Mouse (Mus musculus): Measurements from ENCODE around the gene Rln3. TPM values are rescaled to one million over a fixed set of nuclear protein-coding genes. Genes with fewer than 3 reads are reported as not detected.

Gene Rln3
- polyA plus RNA-seq, 1 experiment from 2014 or later, result not detected

DNA sequence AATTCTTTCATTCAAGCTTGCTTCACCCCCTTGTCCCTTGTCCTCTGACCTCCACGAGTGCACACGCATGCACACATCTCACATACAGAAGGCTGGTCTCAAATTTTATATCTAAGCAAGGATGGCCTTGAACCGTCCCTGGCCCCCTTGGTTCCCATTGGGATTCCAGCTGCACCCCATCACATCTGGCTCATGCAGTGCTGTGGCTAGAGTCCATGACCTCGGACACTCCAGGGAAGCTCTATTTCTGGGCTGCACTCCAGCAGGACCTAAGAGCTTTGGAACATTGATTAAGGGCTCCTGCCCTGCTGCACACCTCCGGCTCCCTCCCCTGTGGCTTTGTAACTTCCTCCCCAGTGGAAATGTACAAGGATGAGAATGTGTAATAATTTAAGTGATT lies 6.8 kb downstream of the Rln3 start:
- no peak overlapping the region for H3K27ac ChIP-seq
- no peak for ATAC-seq
- H3K9me3 ChIP-seq, result no peaks in the 10 kb centered on the region
- H3K36me3 ChIP-seq, result no peaks in the 10 kb centered on the region
- H3K4me1 ChIP-seq (replicated peaks), result peaks cover 11% of the 10 kb centered on the region
- H3K27me3 ChIP-seq, result peaks cover 46% of the 10 kb centered on the region
- WGBS, result 85% methylated on average over 5 of the region's 5 CpGs
- no peak overlapping the region for H3K4me2 ChIP-seq (replicated peaks)
- no peak overlapping the region for H3K4me3 ChIP-seq (replicated peaks)
- no peak overlapping the region for H3K9ac ChIP-seq (replicated peaks)

DNA sequence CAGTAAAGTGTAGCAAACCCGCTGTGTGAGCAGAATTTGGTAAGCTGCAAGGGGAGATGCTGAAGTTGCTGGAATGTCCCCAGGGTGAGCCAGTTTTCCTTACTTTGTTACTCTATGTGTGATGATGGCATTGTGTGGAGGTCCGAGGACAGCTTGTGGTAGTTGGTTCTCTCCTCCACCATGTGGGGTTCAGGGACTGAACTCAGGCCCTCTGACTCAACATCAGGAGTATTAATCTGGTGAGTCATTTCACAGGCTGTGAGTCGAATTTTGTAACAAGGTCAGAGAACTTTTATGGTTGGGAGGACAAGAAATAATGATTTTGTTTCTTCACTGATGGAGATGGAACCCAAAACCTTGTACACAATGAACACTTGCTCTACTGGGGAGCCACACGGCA lies 12.0 kb downstream of the Rln3 start:
- no peak overlapping the region for H3K4me2 ChIP-seq (replicated peaks)

DNA sequence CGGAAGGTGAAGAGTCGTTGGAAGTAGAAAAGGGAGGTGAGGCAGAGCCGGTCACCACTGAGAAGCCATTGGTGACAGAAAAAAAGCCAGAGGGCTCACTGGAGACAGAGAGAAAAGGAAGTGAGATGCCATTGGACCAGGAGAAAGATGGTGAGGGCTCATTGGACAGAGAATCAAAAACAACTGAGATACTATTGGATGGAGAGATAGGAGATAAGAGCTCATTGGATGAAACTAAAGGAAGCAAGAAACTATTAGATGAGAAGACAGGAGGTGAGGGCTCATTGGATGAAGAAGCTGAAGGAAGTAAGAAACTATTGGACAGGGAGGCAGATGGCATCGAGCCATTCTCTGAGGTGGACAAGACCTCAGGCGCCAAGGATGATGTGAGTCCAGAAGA lies 15.5 kb downstream of the Rln3 start:
- Histone ChIP-seq H3K4me3 (replicated peaks) (no peak overlapping the region), H3K27ac (no peak overlapping the region), H3K4me2 (replicated peaks) (no peak overlapping the region), H3K9me3 (no peaks in the 10 kb centered on the region), H3K36me3 (no peaks in the 10 kb centered on the region), H3K27me3 (peaks cover 38% of the 10 kb centered on the region), H3K9ac (replicated peaks) (no peak overlapping the region), H3K4me1 (replicated peaks) (peaks cover 12% of the 10 kb centered on the region)
- 90% methylated on average over 5 of the region's 5 CpGs for WGBS
- ATAC-seq, result no peak

More for the DNA sequence above, 12.0 kb downstream of the Rln3 start:
- WGBS, result 76% methylated on average over 4 of the region's 4 CpGs
- Histone ChIP-seq H3K4me3 (replicated peaks) (no peak overlapping the region), H3K9ac (replicated peaks) (no peak overlapping the region), H3K27ac (no peak overlapping the region), H3K9me3 (no peaks in the 10 kb centered on the region), H3K36me3 (no peaks in the 10 kb centered on the region), H3K4me1 (replicated peaks) (no peaks in the 10 kb centered on the region), H3K27me3 (peaks cover 18% of the 10 kb centered on the region)
- no peak for ATAC-seq

DNA sequence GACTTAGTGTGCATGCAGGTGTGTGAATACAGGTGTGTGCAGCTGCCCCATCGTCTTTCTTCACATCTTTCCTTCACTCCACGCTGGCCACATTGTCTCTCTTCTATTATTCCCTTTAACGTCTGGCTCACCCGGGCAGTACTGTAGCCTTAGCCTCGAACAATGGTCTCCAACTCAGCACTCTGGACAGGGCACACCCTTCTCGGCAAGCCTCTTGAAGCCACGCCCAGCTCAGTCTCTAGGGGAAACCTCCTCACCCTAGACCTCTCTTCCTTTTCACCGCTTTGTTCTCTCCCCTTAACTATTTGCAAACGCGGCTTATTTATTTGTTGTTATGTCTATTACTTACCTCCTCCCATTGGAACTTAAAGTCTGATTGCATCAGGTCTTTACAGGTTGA lies 17.4 kb downstream of the Rln3 start:
- no peak for ATAC-seq
- Histone ChIP-seq H3K27ac (no peak overlapping the region), H3K9ac (replicated peaks) (no peak overlapping the region), H3K4me1 (replicated peaks) (peaks cover 12% of the 10 kb centered on the region), H3K4me2 (replicated peaks) (no peak overlapping the region), H3K27me3 (peaks cover 48% of the 10 kb centered on the region), H3K36me3 (no peaks in the 10 kb centered on the region), H3K9me3 (no peaks in the 10 kb centered on the region), H3K4me3 (replicated peaks) (no peak overlapping the region)
- WGBS, result 9% methylated on average over 10 of the region's 10 CpGs

DNA sequence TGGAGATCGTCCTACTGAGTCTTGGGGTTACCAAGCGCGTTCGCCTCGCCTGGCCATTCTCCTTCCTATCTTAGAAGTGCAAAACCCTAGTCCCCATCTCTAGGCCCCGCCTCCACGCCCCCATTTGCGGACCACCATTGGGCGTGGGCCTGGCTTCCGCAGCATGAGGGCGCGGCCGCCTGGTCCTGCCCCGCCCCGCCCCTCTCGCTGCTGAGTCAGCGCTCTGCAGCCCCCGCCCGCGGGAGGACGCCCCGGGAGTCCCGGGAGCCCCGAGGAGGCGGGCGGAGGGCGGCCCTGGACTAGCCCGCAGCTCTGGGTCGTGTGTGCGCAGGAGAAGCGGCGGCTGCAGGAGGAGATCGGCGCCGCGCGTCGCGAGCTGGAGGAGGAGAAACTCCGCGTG lies 18.9 kb downstream of the Rln3 start:
- Histone ChIP-seq H3K4me3 (replicated peaks) (peak overlapping the region; percentile 50), H3K4me1 (replicated peaks) (peaks cover 18% of the 10 kb centered on the region), H3K4me2 (replicated peaks) (peak overlapping the region; percentile 89), H3K27ac (no peak overlapping the region), H3K36me3 (no peaks in the 10 kb centered on the region), H3K9ac (replicated peaks) (peak overlapping the region; percentile 65), H3K9me3 (no peaks in the 10 kb centered on the region), H3K27me3 (peaks cover 57% of the 10 kb centered on the region)
- under 1% methylated on average over 41 of the region's 41 CpGs for WGBS
- ATAC-seq, result peak; percentile 81

- Histone ChIP-seq H3K36me3 (no peaks in the 10 kb centered on the region), H3K9me3 (no peaks in the 10 kb centered on the region), H3K9ac (replicated peaks) (no peak overlapping the region), H3K27ac (no peak overlapping the region), H3K4me1 (replicated peaks) (peaks cover 18% of the 10 kb centered on the region), H3K27me3 (peaks cover 64% of the 10 kb centered on the region), H3K4me3 (replicated peaks) (no peak overlapping the region), H3K4me2 (replicated peaks) (no peak overlapping the region)
- ATAC-seq, result no peak
- 16% methylated on average over 10 of the region's 10 CpGs for WGBS
These were observed 20.6 kb downstream of the Rln3 start for GRCm38 (mm10) chr8:84024171-84024570.

GRCm38 (mm10) chr8:84023631-84024030 lies 21.2 kb downstream of the Rln3 start:
- Histone ChIP-seq H3K9me3 (no peaks in the 10 kb centered on the region), H3K4me3 (replicated peaks) (no peak overlapping the region), H3K4me2 (replicated peaks) (no peak overlapping the region), H3K27me3 (peaks cover 63% of the 10 kb centered on the region), H3K27ac (no peak overlapping the region), H3K36me3 (no peaks in the 10 kb centered on the region), H3K4me1 (replicated peaks) (peaks cover 18% of the 10 kb centered on the region), H3K9ac (replicated peaks) (no peak overlapping the region)
- WGBS, result 83% methylated on average over 1 of the region's 1 CpGs
- ATAC-seq, result no peak

DNA sequence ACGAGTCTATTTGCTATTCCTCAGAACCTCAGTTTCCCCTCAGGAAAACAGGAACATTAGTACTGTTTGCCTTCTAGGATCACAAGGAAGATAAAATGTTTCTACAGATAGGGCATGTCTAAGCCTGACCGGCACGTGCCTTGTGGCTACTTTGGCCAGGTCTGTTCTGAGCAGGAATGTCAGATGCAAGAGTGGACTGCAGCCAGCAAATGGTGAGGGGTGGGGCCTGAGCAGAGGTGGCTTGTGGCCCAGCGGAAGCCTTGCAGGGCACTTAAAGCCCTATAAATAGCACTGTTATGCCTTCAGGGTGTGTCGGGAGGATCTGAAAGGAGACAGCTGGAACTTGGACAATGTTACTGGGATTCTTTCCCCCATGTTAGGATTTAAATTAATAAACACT lies 21.7 kb downstream of the Rln3 start:
- no peak overlapping the region for H3K4me2 ChIP-seq (replicated peaks)
- peaks cover 18% of the 10 kb centered on the region for H3K4me1 ChIP-seq (replicated peaks)
- H3K4me3 ChIP-seq (replicated peaks), result no peak overlapping the region
- no peaks in the 10 kb centered on the region for H3K36me3 ChIP-seq
- H3K9me3 ChIP-seq, result no peaks in the 10 kb centered on the region
- H3K27me3 ChIP-seq, result peaks cover 58% of the 10 kb centered on the region
- H3K9ac ChIP-seq (replicated peaks), result no peak overlapping the region
- no peak overlapping the region for H3K27ac ChIP-seq
- 61% methylated on average over 5 of the region's 5 CpGs for WGBS
- ATAC-seq, result no peak

DNA sequence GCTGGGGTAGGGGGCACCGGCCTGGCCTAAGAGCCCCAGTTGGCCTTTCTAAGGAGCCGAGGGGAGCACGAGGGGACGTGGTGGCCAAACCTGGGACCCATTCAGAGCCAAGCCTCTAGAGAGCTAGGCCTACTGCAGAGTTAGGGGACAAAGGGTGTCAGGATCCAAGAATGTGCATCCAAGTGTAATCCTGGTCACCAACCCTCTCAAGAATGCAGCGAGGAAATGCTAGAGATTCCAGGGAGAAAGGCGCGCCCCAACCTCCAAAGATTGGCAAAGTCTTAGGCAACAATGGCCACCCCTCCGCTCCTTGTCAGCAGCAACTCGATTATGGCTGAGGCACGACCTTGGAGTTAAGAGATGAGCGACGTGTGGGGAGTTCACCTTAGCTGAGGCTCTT lies 23.2 kb downstream of the Rln3 start:
- no peak for ATAC-seq
- Histone ChIP-seq H3K4me3 (replicated peaks) (no peak overlapping the region), H3K27ac (no peak overlapping the region), H3K9ac (replicated peaks) (no peak overlapping the region), H3K4me1 (replicated peaks) (peaks cover 18% of the 10 kb centered on the region), H3K36me3 (no peaks in the 10 kb centered on the region), H3K9me3 (no peaks in the 10 kb centered on the region), H3K27me3 (peaks cover 44% of the 10 kb centered on the region), H3K4me2 (replicated peaks) (no peak overlapping the region)
- WGBS, result 35% methylated on average over 12 of the region's 12 CpGs

- H3K9me3 ChIP-seq, result no peaks in the 10 kb centered on the region
- no peak for ATAC-seq
- no peak within 1 kb of the TSS for H3K4me2 ChIP-seq (replicated peaks)
- H3K36me3 ChIP-seq, result no peaks in the 10 kb centered on the region
- peaks cover 13% of the 10 kb centered on the region for H3K4me1 ChIP-seq (replicated peaks)
- no peak within 1 kb of the TSS for H3K9ac ChIP-seq (replicated peaks)
- 5% methylated on average over 17 of the region's 18 CpGs for WGBS
- H3K27me3 ChIP-seq, result peaks cover 39% of the 10 kb centered on the region
- H3K27ac ChIP-seq, result no peak within 1 kb of the TSS
- H3K4me3 ChIP-seq (replicated peaks), result no peak within 1 kb of the TSS
These were observed 23.7 kb downstream of the Rln3 start, which contains the start of gene Palm3 for GRCm38 (mm10) chr8:84021096-84021495. TSS of gene Palm3 (plus strand) at chr8:84021471.

DNA sequence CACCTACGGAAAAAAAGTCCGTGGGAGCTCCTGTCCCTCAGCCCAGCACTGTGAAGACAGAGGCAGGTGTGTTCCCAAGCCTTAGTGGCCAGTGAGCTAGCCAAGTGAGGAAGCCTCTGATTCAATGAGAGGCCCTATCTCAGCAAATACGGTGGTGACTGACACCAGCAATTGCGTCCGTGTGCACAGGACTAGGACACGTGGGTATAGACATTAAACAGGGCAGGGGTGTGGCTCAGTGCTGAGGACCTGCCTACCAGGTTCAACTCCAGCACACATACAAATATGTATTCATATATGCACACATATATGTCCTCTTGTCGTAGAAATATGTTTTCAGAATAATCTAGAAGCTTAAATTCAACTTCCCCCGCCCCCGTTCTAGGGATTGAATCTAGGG lies 25.1 kb downstream of the Rln3 start:
- Histone ChIP-seq H3K27me3 (peaks cover 34% of the 10 kb centered on the region), H3K4me3 (replicated peaks) (no peak overlapping the region), H3K27ac (no peak overlapping the region), H3K4me2 (replicated peaks) (no peak overlapping the region), H3K36me3 (no peaks in the 10 kb centered on the region), H3K9ac (replicated peaks) (no peak overlapping the region), H3K4me1 (replicated peaks) (0 out of 2 replicates have a peak, but pooled peaks cover 6% of the 10 kb centered on the region), H3K9me3 (no peaks in the 10 kb centered on the region)
- no peak for ATAC-seq
- WGBS, result 88% methylated on average over 9 of the region's 9 CpGs

- Histone ChIP-seq H3K9me3 (no peaks in the 10 kb centered on the region), H3K4me2 (replicated peaks) (no peak overlapping the region), H3K27me3 (peaks cover 45% of the 10 kb centered on the region), H3K9ac (replicated peaks) (no peak overlapping the region), H3K4me1 (replicated peaks) (peaks cover 21% of the 10 kb centered on the region), H3K27ac (no peak overlapping the region), H3K36me3 (no peaks in the 10 kb centered on the region), H3K4me3 (replicated peaks) (no peak overlapping the region)
- whole genome bisulfite sequencing, result 96% methylated on average over 5 of the region's 5 CpGs
- ATAC-seq, result no peak
These were observed 29.0 kb downstream of the Rln3 start for GRCm38 (mm10) chr8:84015833-84016232.

GRCm38 (mm10) chr8:84012499-84013165 lies 32.2 kb downstream of the Rln3 start:
- H3K27ac ChIP-seq, result no peak overlapping the region
- peak overlapping the region; percentile 96 for H3K4me2 ChIP-seq (replicated peaks)
- peaks cover 49% of the 10 kb centered on the region for H3K27me3 ChIP-seq
- ATAC-seq, result peak; percentile 21; the same call in 1 of the 2 replicates
- H3K9ac ChIP-seq (replicated peaks), result no peak overlapping the region
- WGBS, result 3% methylated on average over 35 of the region's 35 CpGs
- H3K36me3 ChIP-seq, result no peaks in the 10 kb centered on the region
- H3K4me3 ChIP-seq (replicated peaks), result peak overlapping the region; percentile 51
- peaks cover 27% of the 10 kb centered on the region for H3K4me1 ChIP-seq (replicated peaks)
- no peaks in the 10 kb centered on the region for H3K9me3 ChIP-seq

All from midbrain, embryonic 13.5 days (tissue).